Mouse (Mus musculus): ENCODE measurements at regions not wholly inside any gene's neighbourhood (a gene's known extent, or its start where the extent isn't known, plus 50 kb on each side); places are given as distances from the start of the nearest gene placed in this dataset.

GRCm38 (mm10) chr9:91711106-91711505, 345.5 kb upstream of the Zic1 start:
- TF ChIP-seq CTCF (IDR thresholded peaks at IDR 0.05; ENCODE audit: low read depth), result no peak
- no peak for TF ChIP-seq EP300 (IDR thresholded peaks at IDR 0.05; ENCODE audit: low read depth)

Measured in heart, postnatal 0 days (tissue).